Mouse (Mus musculus): ENCODE data around the gene Prkcz. TPM values are rescaled to one million over a fixed set of nuclear protein-coding genes. Genes with fewer than 3 reads are reported as not detected.

The Prkcz gene
- polyA plus RNA-seq, 1 experiment from 2014 or later: 11.8 TPM

GRCm38 (mm10) chr4:155297057-155297456 lies 64.1 kb downstream of the Prkcz start:
- no peaks in the 10 kb centered on the region for H3K27me3 ChIP-seq
- TF ChIP-seq CTCF (IDR thresholded peaks at IDR 0.05): no peak
- POLR2A ChIA-PET: no interaction called here
- in situ Hi-C loops (cut with MboI; ENCODE audit: low pct_unique_long_range_greater_than_20kb): no loop called here
- no peak for DNase-seq (ENCODE audit: low read depth, low spot score)
- ATAC-seq: no peak
- CTCF ChIA-PET: no interaction called here

- TF ChIP-seq CTCF (IDR thresholded peaks at IDR 0.05): no peak
- DNase-seq (ENCODE audit: low read depth, low spot score) (no peak), ATAC-seq (no peak)
- no peaks in the 10 kb centered on the region for H3K27me3 ChIP-seq
- in situ Hi-C loops (cut with MboI; ENCODE audit: low pct_unique_long_range_greater_than_20kb): no loop called here
- ChIA-PET CTCF (no interaction called here), POLR2A (no interaction called here)
These were observed 65.2 kb downstream of the Prkcz start for GRCm38 (mm10) chr4:155295996-155296395.

GRCm38 (mm10) chr4:155295026-155295590 lies 66.1 kb downstream of the Prkcz start:
- DNase-seq (ENCODE audit: low read depth, low spot score) (no peak), ATAC-seq (no peak)
- no peaks in the 10 kb centered on the region for H3K27me3 ChIP-seq
- in situ Hi-C loops (cut with MboI; ENCODE audit: low pct_unique_long_range_greater_than_20kb): no loop called here
- ChIA-PET CTCF (no interaction called here), POLR2A (no interaction called here)
- no peak for TF ChIP-seq CTCF (IDR thresholded peaks at IDR 0.05)

GRCm38 (mm10) chr4:155294381-155294780 lies 66.8 kb downstream of the Prkcz start:
- DNase-seq (ENCODE audit: low read depth, low spot score) (no peak), ATAC-seq (no peak)
- POLR2A ChIA-PET: no interaction called here
- CTCF ChIA-PET: no interaction called here
- TF ChIP-seq CTCF (IDR thresholded peaks at IDR 0.05): no peak
- in situ Hi-C loops (cut with MboI; ENCODE audit: low pct_unique_long_range_greater_than_20kb): no loop called here
- no peaks in the 10 kb centered on the region for H3K27me3 ChIP-seq

GRCm38 (mm10) chr4:155292863-155293262 lies 68.3 kb downstream of the Prkcz start:
- POLR2A ChIA-PET: no interaction called here

GRCm38 (mm10) chr4:155290045-155290444 lies 71.1 kb downstream of the Prkcz start:
- ATAC-seq (no peak), DNase-seq (ENCODE audit: low read depth, low spot score) (no peak)
- TF ChIP-seq CTCF (IDR thresholded peaks at IDR 0.05): no peak
- POLR2A ChIA-PET: no interaction called here
- in situ Hi-C loops (cut with MboI; ENCODE audit: low pct_unique_long_range_greater_than_20kb): no loop called here
- CTCF ChIA-PET: interaction anchor here (1.1 kb wide), 1 partner anchor 18 kb away, joined by 3 read pairs; no protein-coding TSS in a partner anchor
- H3K27me3 ChIP-seq: no peaks in the 10 kb centered on the region

More at GRCm38 (mm10) chr4:155292863-155293262, 68.3 kb downstream of the Prkcz start:
- CTCF ChIA-PET: interaction anchor here (1.5 kb wide), 1 partner anchor 15 kb away, joined by 3 read pairs; no protein-coding TSS in a partner anchor
- H3K27me3 ChIP-seq: no peaks in the 10 kb centered on the region
- in situ Hi-C loops (cut with MboI; ENCODE audit: low pct_unique_long_range_greater_than_20kb): no loop called here
- DNase-seq (ENCODE audit: low read depth, low spot score) (no peak), ATAC-seq (no peak)
- no peak for TF ChIP-seq CTCF (IDR thresholded peaks at IDR 0.05)

- ATAC-seq: no peak
- CTCF ChIA-PET: interaction anchor here (0.9 kb wide), 1 partner anchor 19 kb away, joined by 3 read pairs; no protein-coding TSS in a partner anchor
These were observed 72.6 kb downstream of the Prkcz start for GRCm38 (mm10) chr4:155288586-155288985.

GRCm38 (mm10) chr4:155287713-155288112 lies 73.4 kb downstream of the Prkcz start:
- TF ChIP-seq CTCF (IDR thresholded peaks at IDR 0.05): no peak
- H3K27me3 ChIP-seq: no peaks in the 10 kb centered on the region
- in situ Hi-C loops (cut with MboI; ENCODE audit: low pct_unique_long_range_greater_than_20kb): no loop called here
- ChIA-PET POLR2A (interaction anchor here (1.4 kb wide), 1 partner anchor 11 kb away, joined by 4 read pairs; no protein-coding TSS in a partner anchor), CTCF (no interaction called here)
- ATAC-seq (no peak), DNase-seq (ENCODE audit: low read depth, low spot score) (no peak)

More at GRCm38 (mm10) chr4:155288586-155288985, 72.6 kb downstream of the Prkcz start:
- no peak for TF ChIP-seq CTCF (IDR thresholded peaks at IDR 0.05)
- no peak for DNase-seq (ENCODE audit: low read depth, low spot score)
- in situ Hi-C loops (cut with MboI; ENCODE audit: low pct_unique_long_range_greater_than_20kb): no loop called here
- POLR2A ChIA-PET: interaction anchor here (0.6 kb wide), 1 partner anchor 174 kb away, joined by 3 read pairs; no protein-coding TSS in a partner anchor
- no peaks in the 10 kb centered on the region for H3K27me3 ChIP-seq

GRCm38 (mm10) chr4:155286090-155286489 lies 75.1 kb downstream of the Prkcz start:
- ChIA-PET CTCF (no interaction called here), POLR2A (no interaction called here)
- no peaks in the 10 kb centered on the region for H3K27me3 ChIP-seq
- ATAC-seq: no peak
- no peak for DNase-seq (ENCODE audit: low read depth, low spot score)
- in situ Hi-C loops (cut with MboI; ENCODE audit: low pct_unique_long_range_greater_than_20kb): no loop called here
- no peak for TF ChIP-seq CTCF (IDR thresholded peaks at IDR 0.05)

GRCm38 (mm10) chr4:155284521-155285379 lies 76.4 kb downstream of the Prkcz start:
- TF ChIP-seq CTCF (IDR thresholded peaks at IDR 0.05): no peak
- ChIA-PET CTCF (no interaction called here), POLR2A (interaction anchor here (0.7 kb wide), 1 partner anchor 35 kb away, joined by 5 read pairs; the partner anchor contains the start of gene Faap20)
- in situ Hi-C loops (cut with MboI; ENCODE audit: low pct_unique_long_range_greater_than_20kb): no loop called here
- H3K27me3 ChIP-seq: no peaks in the 10 kb centered on the region
- DNase-seq (ENCODE audit: low read depth, low spot score) (no peak), ATAC-seq (no peak)

GRCm38 (mm10) chr4:155283585-155283984 lies 77.6 kb downstream of the Prkcz start:
- ATAC-seq (no peak), DNase-seq (ENCODE audit: low read depth, low spot score) (no peak)
- no peak for TF ChIP-seq CTCF (IDR thresholded peaks at IDR 0.05)
- H3K27me3 ChIP-seq: no peaks in the 10 kb centered on the region
- in situ Hi-C loops (cut with MboI; ENCODE audit: low pct_unique_long_range_greater_than_20kb): no loop called here
- POLR2A ChIA-PET: no interaction called here
- CTCF ChIA-PET: no interaction called here
